Mouse (Mus musculus) activated CD4-positive, CD25-positive, alpha-beta regulatory T cell, adult 9 weeks (primary cell): ENCODE data around the gene Ahr. TPM values are rescaled to one million over a fixed set of nuclear protein-coding genes. Genes with fewer than 3 reads are reported as not detected.

Source experiments
- polyA plus RNA-seq: library from polyadenylated mRNA; unstranded; fragments of 100-300 nt; shearing (Covaris generic); gene quantifications from one replicate; pipeline ENCODE4 v1.2.1, GENCODE M21; 2017

Gene Ahr
- 3.1 TPM for polyA plus RNA-seq

DNA sequence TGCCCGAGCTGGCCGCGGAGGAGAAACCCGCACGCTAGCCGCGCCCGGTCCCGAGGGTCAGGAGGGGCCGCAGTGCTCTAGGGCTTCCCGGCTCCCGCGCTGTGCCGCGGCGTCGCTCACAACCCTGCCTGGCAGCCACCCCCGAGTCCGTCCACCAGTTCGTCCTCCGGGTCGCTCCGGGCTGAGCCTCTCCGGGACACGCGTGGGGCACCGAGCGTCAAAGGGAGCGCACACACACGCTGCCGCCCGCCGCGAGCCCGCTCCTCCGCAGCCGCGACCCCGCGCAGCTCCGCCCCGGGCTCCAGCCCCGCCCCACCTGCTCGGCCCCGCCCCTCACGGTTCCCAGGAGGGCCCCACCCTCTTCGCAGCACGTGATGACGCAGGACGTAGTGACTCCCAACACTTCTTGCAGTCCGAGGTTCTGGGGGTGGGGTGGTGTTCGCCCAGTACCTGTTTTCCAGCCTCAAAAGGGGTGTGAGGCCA lies at the start of gene Ahr:
Gene Ahr (minus strand): TSS at position 285 of the 483 bp plus-strand sequence.

